Mouse (Mus musculus) ES-E14 (cell line): ENCODE results near the gene Mindy3.

Source experiments
- CHD2 ChIP-seq: IDR thresholded peaks from 2 replicates; pipeline ENCODE4 v1.6.1; 2014; ENCODE audit warnings: mild to moderate bottlenecking, low read depth, low read length, inconsistent platforms
- HCFC1 ChIP-seq: IDR thresholded peaks from 2 replicates; pipeline ENCODE4 v1.6.1; 2012; ENCODE audit warnings: low read length, inconsistent platforms, borderline replicate concordance; ENCODE audit not compliant: insufficient read depth
- MAFK ChIP-seq: IDR thresholded peaks from 2 replicates; pipeline ENCODE4 v1.6.1; 2014; ENCODE audit warnings: mild to moderate bottlenecking, low read depth, low read length, inconsistent platforms; ENCODE audit not compliant: insufficient read depth
- ZC3H11A ChIP-seq: IDR thresholded peaks from 2 replicates; pipeline ENCODE4 v1.6.1; 2012; ENCODE audit warnings: low read depth, mild to moderate bottlenecking, inconsistent platforms, low read length, borderline replicate concordance

DNA sequence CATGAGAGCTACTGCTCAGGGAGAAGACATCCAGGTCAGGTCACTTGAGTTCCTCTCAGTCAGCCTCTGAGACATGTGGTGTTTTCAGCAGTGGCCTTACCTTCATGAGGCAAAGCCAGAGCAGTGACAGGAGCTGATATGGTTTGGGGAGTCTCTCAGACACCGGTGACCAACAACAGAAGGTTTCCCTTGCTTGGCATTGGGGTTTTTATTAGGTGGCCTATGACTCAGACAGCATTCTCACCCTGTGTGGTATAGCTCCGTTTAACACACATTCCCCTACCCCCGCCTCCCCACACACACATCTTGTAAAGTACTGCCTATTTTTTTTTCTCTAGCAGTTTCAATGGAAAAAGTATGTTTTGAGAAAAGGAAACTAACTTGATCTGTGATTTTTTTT, 5.1 kb upstream of the Mindy3 start:
- TF ChIP-seq HCFC1 (no peak), ZC3H11A (no peak), CHD2 (no peak), MAFK (no peak)
